Mouse (Mus musculus): ENCODE measurements around the gene Cacna1d. TPM values are rescaled to one million over a fixed set of nuclear protein-coding genes. Genes with fewer than 3 reads are reported as not detected.
A peak's percentile ranks its signal among the peaks of the same experiment; 100 is the strongest.

Cacna1d gene
- total RNA-seq (2021): 10 to 100 TPM; 43.1 to 59.1 TPM

GRCm38 (mm10) chr14:30491342-30491741 is at the start of gene Cacna1d:
TSS of gene Cacna1d (minus strand) at chr14:30491455.
- intact Hi-C loops (cut with DNase I): no loop called here
- DNase-seq (ENCODE audit: low spot score in 2 of 2): no peak

- intact Hi-C loops (cut with DNase I): no loop called here
- DNase-seq (ENCODE audit: low spot score in 2 of 2): no peak
Measured at GRCm38 (mm10) chr14:30533780-30534450, 42.7 kb upstream of the Cacna1d start.

GRCm38 (mm10) chr14:30531896-30532295 is 40.6 kb upstream of the Cacna1d start:
- intact Hi-C loops (cut with DNase I): no loop called here
- no peak for DNase-seq (ENCODE audit: low spot score in 2 of 2)

- intact Hi-C loops (cut with DNase I): no loop called here
- DNase-seq (ENCODE audit: low spot score in 2 of 2): no peak
Measured at GRCm38 (mm10) chr14:30531431-30531830, 40.2 kb upstream of the Cacna1d start.

GRCm38 (mm10) chr14:30530726-30531269 is 39.5 kb upstream of the Cacna1d start:
- intact Hi-C loops (cut with DNase I): no loop called here

GRCm38 (mm10) chr14:30529454-30529853 is 38.2 kb upstream of the Cacna1d start:
- DNase-seq (ENCODE audit: low spot score in 2 of 2): no peak
- intact Hi-C loops (cut with DNase I): no loop called here

More at GRCm38 (mm10) chr14:30530726-30531269, 39.5 kb upstream of the Cacna1d start:
- no peak for DNase-seq (ENCODE audit: low spot score in 2 of 2)

- intact Hi-C loops (cut with DNase I): no loop called here
- DNase-seq (ENCODE audit: low spot score in 2 of 2): no peak
Measured at GRCm38 (mm10) chr14:30528961-30529360, 37.7 kb upstream of the Cacna1d start.

- intact Hi-C loops (cut with DNase I): no loop called here
Measured at GRCm38 (mm10) chr14:30528392-30528791, 37.1 kb upstream of the Cacna1d start.

GRCm38 (mm10) chr14:30523356-30523755 is 32.1 kb upstream of the Cacna1d start:
- intact Hi-C loops (cut with DNase I): no loop called here
- peak; percentile 50 to 70 for DNase-seq (ENCODE audit: low spot score in 2 of 2)

More at GRCm38 (mm10) chr14:30528392-30528791, 37.1 kb upstream of the Cacna1d start:
- no peak for DNase-seq (ENCODE audit: low spot score in 2 of 2)

GRCm38 (mm10) chr14:30519323-30519722 is 28.1 kb upstream of the Cacna1d start:
- DNase-seq (ENCODE audit: low spot score in 2 of 2): no peak
- intact Hi-C loops (cut with DNase I): loop anchor here (5.0 to 10.0 kb wide), 2 partner anchors 382 to 535 kb away; no protein-coding TSS in a partner anchor

GRCm38 (mm10) chr14:30515931-30516723 is 24.9 kb upstream of the Cacna1d start:
- intact Hi-C loops (cut with DNase I): loop anchor here (5.0 to 10.0 kb wide), 2 partner anchors 379 to 531 kb away; no protein-coding TSS in a partner anchor

GRCm38 (mm10) chr14:30512896-30513295 is 21.6 kb upstream of the Cacna1d start:
- intact Hi-C loops (cut with DNase I): loop anchor here (10.0 kb wide), 1 partner anchor 528 kb away; no protein-coding TSS in a partner anchor
- no peak for DNase-seq (ENCODE audit: low spot score in 2 of 2)

More at GRCm38 (mm10) chr14:30515931-30516723, 24.9 kb upstream of the Cacna1d start:
- DNase-seq (ENCODE audit: low spot score in 2 of 2): no peak

GRCm38 (mm10) chr14:30510214-30510763 is 19.0 kb upstream of the Cacna1d start:
- no peak for DNase-seq (ENCODE audit: low spot score in 2 of 2)
- intact Hi-C loops (cut with DNase I): loop anchor here (10.0 kb wide), 1 partner anchor 525 kb away; no protein-coding TSS in a partner anchor

GRCm38 (mm10) chr14:30504990-30505389 is 13.7 kb upstream of the Cacna1d start:
- intact Hi-C loops (cut with DNase I): no loop called here
- peak in 1 of 2 experiments; percentile 64 for DNase-seq (ENCODE audit: low spot score in 2 of 2)

GRCm38 (mm10) chr14:30498202-30498601 is 6.9 kb upstream of the Cacna1d start:
- DNase-seq (ENCODE audit: low spot score in 2 of 2): no peak
- intact Hi-C loops (cut with DNase I): no loop called here

- intact Hi-C loops (cut with DNase I): no loop called here
- no peak for DNase-seq (ENCODE audit: low spot score in 2 of 2)
Measured at GRCm38 (mm10) chr14:30494998-30495397, 3.7 kb upstream of the Cacna1d start.

- DNase-seq (ENCODE audit: low spot score in 2 of 2): no peak
- intact Hi-C loops (cut with DNase I): no loop called here
Measured at GRCm38 (mm10) chr14:30493276-30493675, 2.0 kb upstream of the Cacna1d start.

- DNase-seq (ENCODE audit: low spot score in 2 of 2): peak; percentile 96 to 99
- intact Hi-C loops (cut with DNase I): no loop called here
Measured at GRCm38 (mm10) chr14:30479361-30479948, 11.8 kb downstream of the Cacna1d start, which contains the start of gene Dcp1a. TSS of gene Dcp1a (plus strand) at chr14:30479535.

GRCm38 (mm10) chr14:30474416-30474815 is 16.8 kb downstream of the Cacna1d start:
- no peak for DNase-seq (ENCODE audit: low spot score in 2 of 2)
- intact Hi-C loops (cut with DNase I): no loop called here
